Mouse (Mus musculus): ENCODE data around the gene Polr1d. TPM values are rescaled to one million over a fixed set of nuclear protein-coding genes. Genes with fewer than 3 reads are reported as not detected.

Gene Polr1d
- polyA plus RNA-seq, 1 experiment from 2014 or later: 161 TPM

DNA sequence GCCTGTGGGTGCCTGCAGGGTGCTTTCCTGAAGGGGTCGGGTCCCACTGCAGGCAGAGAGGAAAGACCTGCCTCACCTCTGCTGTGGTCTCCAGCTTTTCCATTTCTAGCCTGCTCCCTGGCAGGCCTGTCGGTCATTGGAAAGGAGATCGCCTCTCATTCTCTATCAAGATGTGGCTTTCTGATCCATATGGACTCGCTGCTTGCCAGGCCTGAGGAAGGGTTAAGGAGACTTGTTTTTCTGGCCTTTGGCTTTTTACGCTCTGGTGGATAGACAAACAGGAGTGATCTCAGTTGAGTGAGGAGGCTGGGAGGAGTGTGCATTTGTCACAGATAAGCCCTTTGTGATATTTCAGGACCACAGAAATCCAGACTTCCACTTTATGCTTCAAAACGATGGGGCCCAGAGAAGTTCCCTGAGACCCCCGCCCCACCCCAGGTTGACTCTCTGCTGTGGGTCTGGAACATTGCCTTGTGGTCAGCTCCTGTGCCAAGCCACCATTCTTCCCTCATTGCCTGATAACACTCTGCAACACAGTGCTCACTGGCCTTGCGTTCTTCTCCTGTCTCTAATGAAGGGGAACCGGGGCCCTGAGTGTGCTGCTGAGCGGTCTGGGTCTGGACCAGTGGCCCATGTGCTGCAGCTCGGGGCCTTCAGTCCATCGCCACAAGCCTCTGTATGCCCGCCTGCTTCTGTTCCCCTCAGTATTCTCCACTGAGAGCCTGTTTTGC, 32.2 kb downstream of the Polr1d start:
- Histone ChIP-seq H3K4me2 (ENCODE audit: low read length) (no peak overlapping the region), H3K4me1 (replicated peaks; ENCODE audit: insufficient read depth, low read length) (peaks cover 11% of the 10 kb centered on the region; the same call in 1 of the 2 replicates), H3K4me3 (replicated peaks; ENCODE audit: low read depth, low read length) (no peak overlapping the region), H3K27me3 (ENCODE audit: insufficient read depth, low read length) (no peaks in the 10 kb centered on the region), H3K9ac (ENCODE audit: low read depth, low read length) (no peak overlapping the region), H3K9me3 (replicated peaks; ENCODE audit: low read length) (no peaks in the 10 kb centered on the region), H3K27ac (peak overlapping the region; percentile 57; the same call in 1 of the 2 replicates), H3K36me3 (ENCODE audit: insufficient read depth, low read length) (peaks cover 28% of the 10 kb centered on the region; the same call in 1 of the 2 replicates)
- no peak for TF ChIP-seq CTCF (IDR thresholded peaks at IDR 0.05; ENCODE audit: low read depth)
- 51% methylated on average over 13 of the region's 13 CpGs for WGBS
- DNase-seq (ENCODE audit: low spot score) (peak; percentile 76), ATAC-seq (replicated peaks; ENCODE audit: low FRiP score, low read depth) (no peak; the same call in 1 of the 2 replicates)

DNA sequence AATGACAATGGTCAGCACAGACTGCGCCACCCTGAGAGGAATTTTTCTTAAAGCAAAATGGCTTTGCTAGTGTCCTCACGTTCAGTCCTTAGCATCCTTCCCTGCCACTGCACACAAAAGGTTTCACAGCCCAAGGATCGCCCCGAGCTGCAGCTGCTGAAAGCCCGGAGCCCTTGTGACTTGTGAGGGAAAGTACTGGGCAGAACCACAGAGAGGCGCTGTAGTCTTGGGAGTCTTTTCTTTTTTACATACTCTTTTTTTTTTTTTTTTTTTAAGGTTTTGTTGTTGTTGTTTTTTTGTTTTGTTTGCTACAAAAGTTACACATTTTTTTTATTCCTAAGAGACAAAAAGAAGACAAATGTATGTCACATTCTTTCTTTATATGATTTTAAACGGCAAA, 37.9 kb downstream of the Polr1d start:
- Histone ChIP-seq H3K27ac (no peak overlapping the region), H3K9ac (ENCODE audit: low read depth, low read length) (no peak overlapping the region), H3K4me2 (ENCODE audit: low read length) (no peak overlapping the region), H3K27me3 (ENCODE audit: insufficient read depth, low read length) (no peaks in the 10 kb centered on the region), H3K9me3 (replicated peaks; ENCODE audit: low read length) (no peaks in the 10 kb centered on the region), H3K4me1 (replicated peaks; ENCODE audit: insufficient read depth, low read length) (no peaks in the 10 kb centered on the region), H3K4me3 (replicated peaks; ENCODE audit: low read depth, low read length) (no peak overlapping the region), H3K36me3 (ENCODE audit: insufficient read depth, low read length) (peaks cover 10% of the 10 kb centered on the region; the same call in 1 of the 2 replicates)
- ATAC-seq (replicated peaks; ENCODE audit: low FRiP score, low read depth): no peak
- 85% methylated on average over 7 of the region's 7 CpGs for WGBS
- DNase-seq (ENCODE audit: low spot score): no peak
- TF ChIP-seq CTCF (IDR thresholded peaks at IDR 0.05; ENCODE audit: low read depth): peak; percentile 28; the same call in 1 of the 2 replicates

DNA sequence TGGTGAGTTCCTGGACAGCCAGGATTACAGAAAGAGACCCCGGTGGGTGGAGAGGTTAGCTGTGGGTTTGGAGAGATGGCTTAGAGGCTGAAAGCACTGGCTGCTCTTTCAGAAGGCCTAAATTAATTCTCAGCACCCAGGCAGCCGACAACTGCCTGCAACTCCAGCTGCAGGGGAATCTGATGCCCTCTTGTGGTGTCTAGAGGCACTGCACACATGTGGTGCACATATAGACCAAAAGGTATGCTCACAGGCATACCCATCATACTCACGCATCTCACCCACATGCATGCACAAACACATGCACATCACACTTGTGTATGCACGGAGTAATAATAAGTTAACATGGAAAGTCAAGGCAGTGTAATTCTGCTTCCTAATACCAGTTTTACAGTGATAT, 38.8 kb downstream of the Polr1d start:
- no peak for ATAC-seq (replicated peaks; ENCODE audit: low FRiP score, low read depth)

DNA sequence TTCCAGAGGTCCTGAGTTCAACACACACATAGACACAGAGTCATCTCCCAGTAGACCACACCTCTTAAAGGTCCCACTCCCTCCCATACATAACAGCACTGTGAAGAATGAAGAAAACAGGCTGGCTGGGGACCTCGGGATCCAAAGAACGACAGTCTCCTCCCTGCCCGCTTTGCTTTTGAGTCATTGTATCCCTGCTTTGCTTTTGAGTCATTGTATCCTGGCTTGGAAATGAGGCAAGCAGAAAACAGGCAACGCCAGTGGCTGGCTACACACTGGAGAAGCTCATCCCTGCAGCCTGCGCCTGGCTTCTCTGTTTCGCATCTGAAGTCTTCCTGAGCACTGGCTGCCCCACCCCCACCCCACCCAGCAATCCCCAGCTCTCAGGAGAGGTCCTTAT, 40.2 kb downstream of the Polr1d start:
- Histone ChIP-seq H3K36me3 (ENCODE audit: insufficient read depth, low read length) (peaks cover under 1% of the 10 kb centered on the region; the same call in 1 of the 2 replicates), H3K4me3 (replicated peaks; ENCODE audit: low read depth, low read length) (no peak overlapping the region), H3K9ac (ENCODE audit: low read depth, low read length) (no peak overlapping the region), H3K4me1 (replicated peaks; ENCODE audit: insufficient read depth, low read length) (no peaks in the 10 kb centered on the region), H3K4me2 (ENCODE audit: low read length) (no peak overlapping the region), H3K27ac (no peak overlapping the region), H3K9me3 (replicated peaks; ENCODE audit: low read length) (no peaks in the 10 kb centered on the region), H3K27me3 (ENCODE audit: insufficient read depth, low read length) (no peaks in the 10 kb centered on the region)
- DNase-seq (ENCODE audit: low spot score) (no peak), ATAC-seq (replicated peaks; ENCODE audit: low FRiP score, low read depth) (no peak)
- no peak for TF ChIP-seq CTCF (IDR thresholded peaks at IDR 0.05; ENCODE audit: low read depth)
- 38% methylated on average over 6 of the region's 6 CpGs for WGBS

More for the DNA sequence above, 38.8 kb downstream of the Polr1d start:
- Histone ChIP-seq H3K4me1 (replicated peaks; ENCODE audit: insufficient read depth, low read length) (no peaks in the 10 kb centered on the region), H3K9ac (ENCODE audit: low read depth, low read length) (no peak overlapping the region), H3K27ac (no peak overlapping the region), H3K9me3 (replicated peaks; ENCODE audit: low read length) (no peaks in the 10 kb centered on the region), H3K27me3 (ENCODE audit: insufficient read depth, low read length) (no peaks in the 10 kb centered on the region), H3K36me3 (ENCODE audit: insufficient read depth, low read length) (peaks cover 10% of the 10 kb centered on the region; the same call in 1 of the 2 replicates), H3K4me2 (ENCODE audit: low read length) (no peak overlapping the region), H3K4me3 (replicated peaks; ENCODE audit: low read depth, low read length) (no peak overlapping the region)
- TF ChIP-seq CTCF (IDR thresholded peaks at IDR 0.05; ENCODE audit: low read depth): peak; percentile 29; the same call in 1 of the 2 replicates
- no peak for DNase-seq (ENCODE audit: low spot score)
- WGBS: 98% methylated on average over 4 of the region's 4 CpGs

DNA sequence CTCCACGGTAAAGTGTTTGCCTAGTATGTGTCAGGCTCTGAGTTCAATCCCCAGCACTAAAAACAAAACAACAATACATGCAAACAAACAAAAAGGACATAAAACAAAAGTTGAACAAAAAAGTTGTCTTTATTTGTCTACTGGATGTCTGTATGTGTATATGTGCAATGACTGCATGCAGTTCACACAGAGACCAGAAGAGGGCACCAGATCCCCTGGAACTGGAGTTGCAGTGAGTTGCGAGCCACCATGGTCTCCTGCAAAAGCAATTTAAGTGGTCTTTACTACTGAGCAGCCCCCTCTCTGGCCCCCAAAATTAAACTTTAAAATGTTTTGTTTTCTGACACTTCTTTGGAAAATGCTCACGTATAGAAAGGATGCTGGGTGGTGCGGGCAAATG, 44.3 kb downstream of the Polr1d start:
- Histone ChIP-seq H3K4me1 (replicated peaks; ENCODE audit: insufficient read depth, low read length) (no peaks in the 10 kb centered on the region), H3K9ac (ENCODE audit: low read depth, low read length) (no peak overlapping the region), H3K36me3 (ENCODE audit: insufficient read depth, low read length) (no peaks in the 10 kb centered on the region), H3K27me3 (ENCODE audit: insufficient read depth, low read length) (no peaks in the 10 kb centered on the region; the same call in 1 of the 2 replicates), H3K27ac (no peak overlapping the region), H3K4me2 (ENCODE audit: low read length) (no peak overlapping the region), H3K4me3 (replicated peaks; ENCODE audit: low read depth, low read length) (no peak overlapping the region), H3K9me3 (replicated peaks; ENCODE audit: low read length) (no peaks in the 10 kb centered on the region)
- ATAC-seq (replicated peaks; ENCODE audit: low FRiP score, low read depth) (no peak), DNase-seq (ENCODE audit: low spot score) (no peak)
- 96% methylated on average over 4 of the region's 4 CpGs for WGBS
- peak; percentile 43 for TF ChIP-seq CTCF (IDR thresholded peaks at IDR 0.05; ENCODE audit: low read depth)

DNA sequence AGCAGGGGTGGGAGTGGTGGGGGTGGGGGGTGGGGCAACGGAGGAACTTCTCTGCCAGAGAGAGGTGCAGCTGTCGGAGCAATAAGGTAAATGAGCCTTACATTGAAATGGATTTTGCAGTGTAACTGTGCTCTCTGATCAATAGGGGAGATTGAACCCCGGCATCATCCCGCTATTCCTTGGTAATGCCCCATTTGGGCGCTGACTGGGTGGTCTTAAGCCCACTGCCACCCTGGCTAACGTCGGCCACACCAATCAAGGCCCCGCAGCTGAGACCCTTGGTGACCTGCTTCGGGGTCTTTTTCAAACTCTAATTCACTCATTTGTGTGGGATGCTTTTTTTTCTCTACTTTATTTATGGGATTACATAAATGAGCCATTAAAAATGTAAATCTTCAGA, 47.9 kb downstream of the Polr1d start:
- DNase-seq (ENCODE audit: low spot score): no peak
- Histone ChIP-seq H3K4me1 (replicated peaks; ENCODE audit: insufficient read depth, low read length) (no peaks in the 10 kb centered on the region), H3K4me3 (replicated peaks; ENCODE audit: low read depth, low read length) (no peak overlapping the region), H3K27me3 (ENCODE audit: insufficient read depth, low read length) (no peaks in the 10 kb centered on the region; the same call in 1 of the 2 replicates), H3K4me2 (ENCODE audit: low read length) (no peak overlapping the region), H3K9me3 (replicated peaks; ENCODE audit: low read length) (no peaks in the 10 kb centered on the region), H3K36me3 (ENCODE audit: insufficient read depth, low read length) (no peaks in the 10 kb centered on the region), H3K9ac (ENCODE audit: low read depth, low read length) (no peak overlapping the region), H3K27ac (no peak overlapping the region)
- WGBS: 45% methylated on average over 9 of the region's 9 CpGs
- ATAC-seq (replicated peaks; ENCODE audit: low FRiP score, low read depth): no peak
- no peak for TF ChIP-seq CTCF (IDR thresholded peaks at IDR 0.05; ENCODE audit: low read depth)
